Mouse (Mus musculus): Measurements from ENCODE around the gene Cpsf6. TPM values are rescaled to one million over a fixed set of nuclear protein-coding genes. Genes with fewer than 3 reads are reported as not detected.
A peak's percentile ranks its signal among the peaks of the same experiment; 100 is the strongest.

Cpsf6 gene
- polyA plus RNA-seq, 1 experiment from 2014 or later = 93.0 TPM

DNA sequence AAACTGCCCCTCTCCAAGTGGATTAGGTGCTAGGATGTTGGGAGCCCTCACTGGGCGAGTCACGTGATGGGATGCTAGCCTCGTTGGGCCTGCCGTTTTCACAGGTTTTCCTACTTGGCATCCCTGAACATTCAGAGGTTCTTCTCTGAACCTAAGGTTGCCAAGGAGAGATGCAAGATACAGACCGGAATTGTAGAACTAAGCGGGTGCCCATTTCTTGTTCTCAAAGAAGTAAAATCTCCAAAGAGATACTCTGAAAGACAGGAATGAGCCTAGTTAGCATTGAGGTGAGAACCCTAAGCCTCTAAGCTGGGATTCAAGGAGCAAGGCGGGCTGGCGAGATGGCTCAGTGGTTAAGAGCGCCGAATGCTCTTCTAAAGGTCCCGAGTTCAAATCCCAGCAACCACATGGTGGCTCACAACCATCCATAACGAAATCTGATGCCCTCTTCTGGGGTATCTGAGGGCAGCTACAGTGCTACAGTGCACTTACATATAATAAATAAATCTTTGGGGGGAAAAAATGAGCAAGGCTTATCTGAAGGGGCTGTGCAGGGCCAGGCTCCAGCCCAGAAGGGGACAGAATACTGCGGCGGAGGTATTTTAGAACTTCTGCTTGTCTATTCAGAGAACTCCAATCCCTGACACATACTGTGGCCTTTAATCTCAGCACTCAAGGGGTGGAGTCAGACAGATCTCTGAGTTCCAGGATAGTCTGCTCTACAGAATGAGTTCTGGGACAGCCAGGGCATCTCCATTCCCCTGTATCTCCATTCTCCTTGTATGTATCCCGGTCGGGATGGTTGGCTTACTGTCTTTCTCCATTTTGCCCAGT is 37.0 kb upstream of the Cpsf6 start:
- H3K4me3 ChIP-seq (ENCODE audit: control insufficient read depth in 1 of 2, insufficient read depth in 1 of 2, low read depth in 1 of 2, low read length in 2 of 2) = peak overlapping the region in 1 of 2 experiments; percentile 39; a peak in 1 of 4 replicates
- no peaks in the 10 kb centered on the region for H3K9me3 ChIP-seq (ENCODE audit: control insufficient read depth, low read length)
- peak overlapping the region; percentile 36; the same call in 1 of the 2 replicates for H3K9ac ChIP-seq (ENCODE audit: low read length)
- H3K27me3 ChIP-seq (ENCODE audit: control insufficient read depth, insufficient read depth, low read length) = no peaks in the 10 kb centered on the region
- WGBS = 75% methylated on average over 16 of the region's 16 CpGs
- peaks cover 11 to 13% of the 10 kb centered on the region in 2 experiments; a peak in 3 of 4 replicates for H3K4me1 ChIP-seq (ENCODE audit: control insufficient read depth in 2 of 2, insufficient read depth in 2 of 2, low read length in 2 of 2)
- no peak for ATAC-seq (ENCODE audit: insufficient number of reproducible peaks, insufficient read depth, low FRiP score, low read depth)
- no peaks in the 10 kb centered on the region for H3K36me3 ChIP-seq (ENCODE audit: control insufficient read depth, insufficient read depth, low read length)
- H3K27ac ChIP-seq (replicated peaks in 1 of 2; ENCODE audit: control insufficient read depth in 1 of 2, insufficient read depth in 1 of 2, low read depth in 2 of 2, low read length in 2 of 2) = no peak overlapping the region
- peak overlapping the region; percentile 86 for H3K4me2 ChIP-seq (ENCODE audit: low read length)

DNA sequence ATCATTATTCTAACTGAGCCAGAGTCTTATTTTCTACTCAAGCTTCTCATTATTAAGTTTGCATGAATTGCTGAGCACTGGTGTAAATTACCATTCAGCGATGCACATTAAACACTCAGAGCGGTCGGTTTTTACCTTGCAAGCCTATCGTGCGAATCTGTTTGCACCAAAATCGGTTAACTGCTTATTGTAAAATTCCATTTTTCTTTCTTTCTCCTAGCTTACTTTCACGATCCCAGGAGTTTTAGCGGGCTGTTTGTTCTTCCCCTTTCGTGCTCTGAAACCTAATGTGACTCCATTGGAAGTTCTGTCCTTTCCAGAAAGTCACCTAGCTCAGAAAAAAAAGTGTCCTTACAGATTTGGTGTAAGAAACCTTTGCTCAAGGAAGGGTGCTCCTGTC is 36.3 kb upstream of the Cpsf6 start:
- no peaks in the 10 kb centered on the region for H3K27me3 ChIP-seq (ENCODE audit: control insufficient read depth, insufficient read depth, low read length)
- no peak overlapping the region for H3K4me3 ChIP-seq (ENCODE audit: control insufficient read depth in 1 of 2, insufficient read depth in 1 of 2, low read depth in 1 of 2, low read length in 2 of 2)
- no peaks in the 10 kb centered on the region for H3K36me3 ChIP-seq (ENCODE audit: control insufficient read depth, insufficient read depth, low read length)
- no peaks in the 10 kb centered on the region for H3K9me3 ChIP-seq (ENCODE audit: control insufficient read depth, low read length)
- WGBS = 84% methylated on average over 9 of the region's 9 CpGs
- H3K27ac ChIP-seq (replicated peaks in 1 of 2; ENCODE audit: control insufficient read depth in 1 of 2, insufficient read depth in 1 of 2, low read depth in 2 of 2, low read length in 2 of 2) = no peak overlapping the region
- no peak overlapping the region for H3K4me2 ChIP-seq (ENCODE audit: low read length)
- H3K9ac ChIP-seq (ENCODE audit: low read length) = no peak overlapping the region
- peaks cover 15% of the 10 kb centered on the region in 2 experiments; a peak in 3 of 4 replicates for H3K4me1 ChIP-seq (ENCODE audit: control insufficient read depth in 2 of 2, insufficient read depth in 2 of 2, low read length in 2 of 2)
- ATAC-seq (ENCODE audit: insufficient number of reproducible peaks, insufficient read depth, low FRiP score, low read depth) = no peak

DNA sequence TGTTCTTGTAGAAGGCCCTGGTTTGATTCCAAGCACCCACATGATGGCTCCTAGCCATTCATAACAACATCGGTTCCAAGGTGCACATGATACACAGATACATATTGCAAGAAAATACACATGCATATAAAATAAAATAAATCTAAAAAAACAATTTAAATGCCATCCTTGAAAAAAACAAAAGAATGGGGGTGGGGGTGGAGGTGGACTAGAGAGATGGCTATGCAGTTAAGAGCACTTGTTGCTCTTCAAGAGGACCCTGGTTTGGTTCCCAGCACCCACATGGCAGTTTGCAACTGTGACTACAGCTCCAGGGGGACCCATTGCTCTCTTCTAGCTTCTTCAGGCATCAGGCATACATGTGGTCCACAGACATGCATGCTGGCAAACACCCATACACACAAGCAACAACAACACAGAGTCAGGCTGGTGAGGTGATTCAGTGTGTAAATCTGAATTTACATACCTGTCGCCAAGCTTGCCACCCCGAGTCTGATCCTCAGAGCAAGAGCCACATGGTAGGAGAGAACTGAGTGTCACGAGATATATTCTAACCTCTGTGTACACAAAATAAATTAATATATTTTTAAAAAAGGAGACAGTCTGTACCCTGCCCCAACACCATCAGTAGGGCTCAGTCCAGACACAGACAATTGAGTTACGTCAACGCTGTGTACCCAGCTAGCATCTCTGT is 35.7 kb upstream of the Cpsf6 start:
- H3K4me3 ChIP-seq (ENCODE audit: control insufficient read depth in 1 of 2, insufficient read depth in 1 of 2, low read depth in 1 of 2, low read length in 2 of 2) = no peak overlapping the region
- no peak overlapping the region for H3K4me2 ChIP-seq (ENCODE audit: low read length)
- H3K9me3 ChIP-seq (ENCODE audit: control insufficient read depth, low read length) = no peaks in the 10 kb centered on the region
- peaks cover 15% of the 10 kb centered on the region in 2 experiments; a peak in 3 of 4 replicates for H3K4me1 ChIP-seq (ENCODE audit: control insufficient read depth in 2 of 2, insufficient read depth in 2 of 2, low read length in 2 of 2)
- H3K36me3 ChIP-seq (ENCODE audit: control insufficient read depth, insufficient read depth, low read length) = no peaks in the 10 kb centered on the region
- ATAC-seq (ENCODE audit: insufficient number of reproducible peaks, insufficient read depth, low FRiP score, low read depth) = no peak
- H3K9ac ChIP-seq (ENCODE audit: low read length) = no peak overlapping the region
- no peak overlapping the region for H3K27ac ChIP-seq (replicated peaks in 1 of 2; ENCODE audit: control insufficient read depth in 1 of 2, insufficient read depth in 1 of 2, low read depth in 2 of 2, low read length in 2 of 2)
- H3K27me3 ChIP-seq (ENCODE audit: control insufficient read depth, insufficient read depth, low read length) = no peaks in the 10 kb centered on the region
- 90% methylated on average over 6 of the region's 6 CpGs for WGBS

DNA sequence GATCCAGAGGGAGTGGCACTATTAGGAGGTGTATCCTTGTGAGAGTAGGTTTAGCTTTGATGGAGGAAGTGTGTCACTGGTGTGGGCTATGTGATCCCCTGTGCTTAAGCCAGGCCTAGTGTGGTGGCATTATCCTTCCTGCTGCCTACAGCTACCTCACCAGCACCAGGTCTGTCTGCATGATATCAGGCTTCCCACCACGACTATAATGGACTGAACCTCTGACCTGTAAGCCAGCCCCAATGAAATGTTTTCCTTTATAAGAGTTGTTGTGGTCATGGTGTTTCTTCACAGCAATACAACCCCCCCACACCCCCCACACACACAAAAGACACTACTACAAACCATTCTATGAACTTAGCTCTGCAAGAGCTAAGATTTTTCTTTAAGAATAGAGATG is 34.9 kb upstream of the Cpsf6 start:
- Histone ChIP-seq H3K4me1 (ENCODE audit: control insufficient read depth in 2 of 2, insufficient read depth in 2 of 2, low read length in 2 of 2) (peaks cover 15 to 17% of the 10 kb centered on the region in 2 experiments; a peak in 3 of 4 replicates), H3K9me3 (ENCODE audit: control insufficient read depth, low read length) (no peaks in the 10 kb centered on the region), H3K36me3 (ENCODE audit: control insufficient read depth, insufficient read depth, low read length) (no peaks in the 10 kb centered on the region), H3K27me3 (ENCODE audit: control insufficient read depth, insufficient read depth, low read length) (no peaks in the 10 kb centered on the region), H3K9ac (ENCODE audit: low read length) (no peak overlapping the region), H3K4me3 (ENCODE audit: control insufficient read depth in 1 of 2, insufficient read depth in 1 of 2, low read depth in 1 of 2, low read length in 2 of 2) (no peak overlapping the region), H3K27ac (replicated peaks in 1 of 2; ENCODE audit: control insufficient read depth in 1 of 2, insufficient read depth in 1 of 2, low read depth in 2 of 2, low read length in 2 of 2) (no peak overlapping the region), H3K4me2 (ENCODE audit: low read length) (no peak overlapping the region)
- 76% methylated on average over 1 of the region's 1 CpGs for WGBS
- no peak for ATAC-seq (ENCODE audit: insufficient number of reproducible peaks, insufficient read depth, low FRiP score, low read depth)

DNA sequence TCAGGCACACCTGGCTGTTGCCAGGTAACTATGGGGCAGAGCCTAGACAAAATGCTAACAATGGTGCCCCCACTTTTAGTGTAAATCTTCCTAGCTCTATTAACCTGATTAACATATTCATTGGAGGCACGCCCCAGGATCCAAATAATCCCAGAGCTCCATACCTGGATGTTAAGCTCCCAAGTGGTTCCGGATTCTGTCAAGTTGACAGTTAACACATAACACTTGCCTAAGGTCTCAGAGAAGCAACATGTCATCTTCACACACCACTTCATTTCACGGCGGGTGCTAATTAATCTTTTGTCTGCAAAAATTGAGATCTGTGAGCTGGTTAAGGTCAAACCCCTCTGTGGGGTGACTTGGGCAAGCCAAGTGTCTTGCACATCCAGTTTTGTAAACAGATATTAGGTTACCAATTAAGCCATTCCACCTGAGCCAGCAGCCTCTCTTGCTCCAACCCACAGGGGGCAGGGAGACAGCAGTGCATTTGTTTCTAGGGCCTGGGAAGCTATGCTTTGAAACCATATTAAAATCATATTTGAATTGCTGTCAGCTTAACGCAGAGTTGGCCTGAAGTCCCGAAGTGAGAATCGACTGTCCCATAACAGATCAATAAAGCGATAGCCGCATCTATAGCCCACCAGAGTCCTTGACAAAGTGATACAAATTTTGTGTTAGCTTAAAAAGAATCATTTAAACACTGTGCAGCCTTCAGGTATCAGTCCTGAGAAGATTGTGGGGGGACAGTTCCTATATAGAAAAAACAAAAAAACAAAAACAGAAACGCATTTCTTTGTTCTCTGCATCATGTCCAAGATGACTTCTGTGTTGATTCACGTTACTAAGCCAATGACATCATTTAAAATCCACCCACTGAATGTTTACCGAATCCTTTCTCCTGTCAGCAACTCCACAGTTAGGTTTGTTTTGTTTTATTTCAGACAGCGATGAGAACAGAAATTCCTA is 34.0 kb upstream of the Cpsf6 start:
- H3K27me3 ChIP-seq (ENCODE audit: control insufficient read depth, insufficient read depth, low read length) = no peaks in the 10 kb centered on the region
- H3K9me3 ChIP-seq (ENCODE audit: control insufficient read depth, low read length) = no peaks in the 10 kb centered on the region
- H3K4me1 ChIP-seq (ENCODE audit: control insufficient read depth in 2 of 2, insufficient read depth in 2 of 2, low read length in 2 of 2) = peaks cover 15 to 17% of the 10 kb centered on the region in 2 experiments; a peak in 3 of 4 replicates
- H3K36me3 ChIP-seq (ENCODE audit: control insufficient read depth, insufficient read depth, low read length) = no peaks in the 10 kb centered on the region
- ATAC-seq (ENCODE audit: insufficient number of reproducible peaks, insufficient read depth, low FRiP score, low read depth) = no peak
- H3K27ac ChIP-seq (replicated peaks in 1 of 2; ENCODE audit: control insufficient read depth in 1 of 2, insufficient read depth in 1 of 2, low read depth in 2 of 2, low read length in 2 of 2) = no peak overlapping the region
- WGBS = 67% methylated on average over 13 of the region's 13 CpGs
- no peak overlapping the region for H3K9ac ChIP-seq (ENCODE audit: low read length)
- no peak overlapping the region for H3K4me2 ChIP-seq (ENCODE audit: low read length)
- no peak overlapping the region for H3K4me3 ChIP-seq (ENCODE audit: control insufficient read depth in 1 of 2, insufficient read depth in 1 of 2, low read depth in 1 of 2, low read length in 2 of 2)

DNA sequence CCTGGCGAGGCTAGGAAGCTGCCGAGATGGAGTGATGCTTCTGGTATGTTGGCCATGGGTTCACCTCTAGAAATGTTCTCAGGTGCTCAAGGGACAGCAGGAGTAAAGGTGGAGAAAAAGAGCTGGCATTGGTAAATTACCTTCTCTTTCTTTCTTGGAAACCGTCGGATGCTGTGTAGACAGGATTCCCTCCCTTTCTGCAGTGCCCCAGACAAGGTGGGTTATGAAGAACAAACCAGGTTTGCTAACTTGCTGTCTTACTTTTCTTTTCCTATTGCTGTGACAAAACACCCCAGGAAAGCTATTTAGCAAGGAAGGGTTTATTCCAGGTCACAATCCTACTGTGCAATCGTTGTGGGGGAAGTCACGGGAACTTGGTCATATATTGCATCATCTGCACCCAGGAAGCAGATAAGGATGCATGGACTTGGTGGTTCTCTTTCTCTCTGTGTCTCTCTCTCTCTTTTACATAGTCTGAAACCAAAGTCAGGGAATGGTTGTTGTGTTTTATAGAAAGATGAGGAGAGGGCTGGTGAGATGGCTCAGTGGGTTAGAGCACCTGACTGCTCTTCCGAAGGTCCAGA is 32.8 kb upstream of the Cpsf6 start:
- ATAC-seq (ENCODE audit: insufficient number of reproducible peaks, insufficient read depth, low FRiP score, low read depth) = no peak
- WGBS = 73% methylated on average over 7 of the region's 7 CpGs

More for the DNA sequence above, 32.8 kb upstream of the Cpsf6 start:
- Histone ChIP-seq H3K4me2 (ENCODE audit: low read length) (no peak overlapping the region), H3K4me3 (ENCODE audit: control insufficient read depth in 1 of 2, insufficient read depth in 1 of 2, low read depth in 1 of 2, low read length in 2 of 2) (no peak overlapping the region), H3K9ac (ENCODE audit: low read length) (no peak overlapping the region), H3K9me3 (ENCODE audit: control insufficient read depth, low read length) (no peaks in the 10 kb centered on the region), H3K27ac (replicated peaks in 1 of 2; ENCODE audit: control insufficient read depth in 1 of 2, insufficient read depth in 1 of 2, low read depth in 2 of 2, low read length in 2 of 2) (no peak overlapping the region), H3K27me3 (ENCODE audit: control insufficient read depth, insufficient read depth, low read length) (no peaks in the 10 kb centered on the region), H3K36me3 (ENCODE audit: control insufficient read depth, insufficient read depth, low read length) (no peaks in the 10 kb centered on the region), H3K4me1 (ENCODE audit: control insufficient read depth in 2 of 2, insufficient read depth in 2 of 2, low read length in 2 of 2) (peaks cover 9 to 10% of the 10 kb centered on the region in 2 experiments; a peak in 3 of 4 replicates)
